Comparison of ENCODE assay signal across 25 mouse cellular contexts in the genomic region with DNA sequence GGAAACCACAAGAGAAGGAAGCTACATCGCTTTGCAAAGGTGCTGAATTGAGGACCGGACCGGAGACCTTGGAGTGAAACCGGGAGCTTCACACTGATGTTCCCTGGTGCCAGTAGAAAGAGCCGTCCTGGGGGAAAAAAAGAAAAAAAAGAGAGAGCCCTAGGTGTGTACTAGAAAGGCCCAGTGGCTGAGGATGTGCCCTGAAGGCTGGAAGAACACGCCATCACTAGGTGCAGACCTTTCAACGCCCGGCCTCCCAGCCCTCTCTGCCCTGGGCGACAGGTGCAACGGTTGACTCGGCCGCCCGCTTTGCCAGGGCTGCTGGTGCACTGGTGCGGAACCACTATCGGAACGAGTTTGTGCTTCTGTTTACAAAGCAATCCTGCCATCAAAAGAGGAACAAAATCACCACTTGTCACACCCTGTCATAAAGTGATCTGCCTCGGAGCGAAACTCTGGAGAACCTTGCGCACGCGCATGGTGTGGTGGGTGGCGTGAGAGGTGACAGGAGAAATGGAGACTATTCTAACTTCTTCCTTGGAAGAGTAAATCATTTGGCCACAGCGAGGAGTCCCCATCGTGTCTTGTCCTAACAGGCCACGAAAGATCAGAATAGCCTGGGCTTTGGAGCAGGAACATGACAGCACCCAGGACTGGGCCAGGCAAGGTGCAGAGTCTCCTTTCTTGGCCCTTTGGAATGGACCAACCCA. TPM values are rescaled to one million over a fixed set of nuclear protein-coding genes. Genes with fewer than 3 reads are reported as not detected.
A peak's percentile ranks its signal among the peaks of the same experiment; 100 is the strongest.
DNase-seq lines count a peak whose midpoint lies in the region; ATAC-seq and TF ChIP-seq lines count a peak whose summit lies in the region.
"Had no signal": no experiment of that assay in that cellular context is flagged by ENCODE, and none has a peak within 500 bp of the region (broad histone marks: within the 10 kb centered on the region; RNA-seq: fewer than 3 reads in every experiment).

No protein-coding gene starts in this region.

- ATAC-seq in neural tube, embryonic 15.5 days (ENCODE audit: low FRiP score): no peak
- ATAC-seq in intestine, postnatal 0 days: peak; percentile 25; the same call in 1 of the 2 replicates

- H3K9ac ChIP-seq in neural tube, embryonic 15.5 days (replicated peaks): no peak overlapping the region
- no peak overlapping the region for H3K9ac ChIP-seq in intestine, postnatal 0 days (ENCODE audit: low read depth, low read length)
- H3K9ac ChIP-seq: forebrain, embryonic 12.5 days; hindbrain, embryonic 12.5 days; neural tube, embryonic 12.5 days had no signal

- H3K9me3 ChIP-seq in neural tube, embryonic 15.5 days (replicated peaks): 0 out of 2 replicates have a peak, but pooled peaks cover 5% of the 10 kb centered on the region
- H3K9me3 ChIP-seq in intestine, postnatal 0 days (ENCODE audit: control insufficient read depth): no peaks in the 10 kb centered on the region
- H3K9me3 ChIP-seq: hindbrain, embryonic 12.5 days had no signal

- H3K4me1 ChIP-seq in neural tube, embryonic 15.5 days: peaks cover 27% of the 10 kb centered on the region
- H3K4me1 ChIP-seq in intestine, postnatal 0 days (replicated peaks; ENCODE audit: control insufficient read depth, insufficient read depth, low read length): no peaks in the 10 kb centered on the region
- H3K4me1 ChIP-seq: forebrain, embryonic 12.5 days; megakaryocyte, embryonic 14.5 days had no signal

- intact Hi-C loops in heart, postnatal 36 days (cut with DNase I): loop anchor here (10.0 kb wide), 1 partner anchor 1557 kb away; no protein-coding TSS in a partner anchor

- peak; percentile 86 for DNase-seq in heart, adult 11 months
- no peak for DNase-seq in heart, postnatal 36 days
- DNase-seq in neural tube, embryonic 10.5 days (ENCODE audit: extremely low spot score, low spot score): peak; percentile 31
- DNase-seq in urinary bladder, adult 18-20 months (ENCODE audit: low spot score in 2 of 2): no peak
- no peak for DNase-seq in gastrocnemius, adult 8-10 months (ENCODE audit: low spot score in 2 of 2)
- DNase-seq: adrenal gland, adult 8-10 months; cerebellum, adult 8-10 months; gastrocnemius, postnatal 10 days; heart, adult 2 months; kidney, adult 18-20 months; kidney, postnatal 14 days; layer of hippocampus, postnatal 36 days; liver; lung, postnatal 10 days; right cerebral cortex, postnatal 14 days; spleen, adult 18-20 months; thymus, postnatal 36 days had no signal

- H3K4me3 ChIP-seq in neural tube, embryonic 15.5 days (replicated peaks): no peak overlapping the region
- no peak overlapping the region for H3K4me3 ChIP-seq in intestine, postnatal 0 days (ENCODE audit: low read depth, low read length)
- H3K4me3 ChIP-seq: forebrain, embryonic 12.5 days; heart, adult 2 months; hindbrain, embryonic 12.5 days; layer of hippocampus, adult 2 months; megakaryocyte, embryonic 14.5 days; neural tube, embryonic 12.5 days had no signal

- H3K36me3 ChIP-seq in neural tube, embryonic 15.5 days: no peaks in the 10 kb centered on the region
- no peaks in the 10 kb centered on the region for H3K36me3 ChIP-seq in intestine, postnatal 0 days (ENCODE audit: control insufficient read depth, insufficient read depth)
- H3K36me3 ChIP-seq: forebrain, embryonic 12.5 days; hindbrain, embryonic 12.5 days; neural tube, embryonic 12.5 days had no signal

- H3K4me2 ChIP-seq in neural tube, embryonic 15.5 days: no peak overlapping the region
- no peak overlapping the region for H3K4me2 ChIP-seq in intestine, postnatal 0 days (replicated peaks; ENCODE audit: low read depth)
- H3K4me2 ChIP-seq: forebrain, embryonic 12.5 days; hindbrain, embryonic 12.5 days; neural tube, embryonic 12.5 days had no signal

- peaks cover 95% of the 10 kb centered on the region for H3K27me3 ChIP-seq in neural tube, embryonic 15.5 days (replicated peaks)
- H3K27me3 ChIP-seq in intestine, postnatal 0 days (replicated peaks; ENCODE audit: control insufficient read depth, insufficient read depth, low read length): peaks cover 96% of the 10 kb centered on the region

- H3K27ac ChIP-seq in neural tube, embryonic 15.5 days (replicated peaks): no peak overlapping the region
- H3K27ac ChIP-seq in intestine, postnatal 0 days (ENCODE audit: low read depth, low read length): no peak overlapping the region
- H3K27ac ChIP-seq: forebrain, embryonic 12.5 days; heart, adult 2 months; hindbrain, embryonic 12.5 days; layer of hippocampus, adult 2 months; neural tube, embryonic 12.5 days had no signal

- 1% methylated on average over 25 of the region's 25 CpGs for WGBS in neural tube, embryonic 15.5 days
- 2% methylated on average over 25 of the region's 25 CpGs for whole genome bisulfite sequencing in intestine, postnatal 0 days

- no peak for TF ChIP-seq CTCF in intestine, postnatal 0 days (IDR thresholded peaks at IDR 0.05; ENCODE audit: low read depth)

RNA-seq across cellular contexts. Expression of a gene that starts 3.8 kb away (rescaled TPM):
- total RNA-seq in heart, postnatal 36 days (2021): under 1 TPM; 0.11 to 0.36 TPM
- 5.5 and 6.5 TPM in 2 replicates for polyA plus RNA-seq in neural tube, embryonic 15.5 days (2015; fragmentation: Nextera tagmentation; extraction: Ambion mirVana)
- 0.04 and 0.07 TPM in 2 replicates for polyA plus RNA-seq in intestine, postnatal 0 days (2015; fragmentation: Nextera tagmentation; extraction: Ambion mirVana)
- under 1 TPM in 1 of 4 experiments, not detected in 3; 0.17 TPM for total RNA-seq in gastrocnemius, adult 8-10 months (2022)
- polyA plus RNA-seq: liver, embryonic 16.5 days had no signal

Comparison
In these comparisons a context has a peak if more than half of its experiments do, and no peak if none do; other contexts are left out.
1. DNase-seq: peak in heart, adult 11 months (single experiment) and neural tube, embryonic 10.5 days (single experiment); none in heart, postnatal 36 days (0 of 2), urinary bladder, adult 18-20 months (0 of 2) and gastrocnemius, adult 8-10 months (0 of 2).